Mouse (Mus musculus): Measurements from ENCODE around the gene 4930518I15Rik. TPM values are rescaled to one million over a fixed set of nuclear protein-coding genes. Genes with fewer than 3 reads are reported as not detected.

The 4930518I15Rik gene
- total RNA-seq, 2 experiments from 2014 or later: 0.50 to 0.55 TPM

Other genes starting within 250 kb of the 4930518I15Rik start
- 10 to 100 TPM; 46.8 to 62.9 TPM for gene Dlgap4, start 244.2 kb downstream of the 4930518I15Rik start, total RNA-seq (2021)
- 10 to 100 TPM; 47.9 to 60.8 TPM for gene Myl9, start 82.5 kb downstream of the 4930518I15Rik start, total RNA-seq (2021)
- under 1 TPM; 0.21 to 0.40 TPM for gene Tgif2, start 17.9 kb downstream of the 4930518I15Rik start, total RNA-seq (2021)
- 10 to 100 TPM; 79.4 to 87.3 TPM for gene Rab5if, start 5.2 kb upstream of the 4930518I15Rik start, total RNA-seq (2021)
- gene Sla2, start 29.2 kb upstream of the 4930518I15Rik start, total RNA-seq (2021): not detected
- 10 to 100 TPM; 34.0 to 34.1 TPM for gene Ndrg3, start 134.1 kb upstream of the 4930518I15Rik start, total RNA-seq (2021)
- gene Dsn1, start 149.2 kb upstream of the 4930518I15Rik start, total RNA-seq (2021): 1 to 10 TPM; 1.3 to 1.9 TPM
- gene Soga1, start 221.3 kb upstream of the 4930518I15Rik start, total RNA-seq (2021): 1 to 10 TPM; 2.7 to 3.9 TPM
- not detected for gene Tldc2, start 229.1 kb upstream of the 4930518I15Rik start, total RNA-seq (2021)